15 mouse cellular contexts compared by ENCODE assay signal in the genomic region with DNA sequence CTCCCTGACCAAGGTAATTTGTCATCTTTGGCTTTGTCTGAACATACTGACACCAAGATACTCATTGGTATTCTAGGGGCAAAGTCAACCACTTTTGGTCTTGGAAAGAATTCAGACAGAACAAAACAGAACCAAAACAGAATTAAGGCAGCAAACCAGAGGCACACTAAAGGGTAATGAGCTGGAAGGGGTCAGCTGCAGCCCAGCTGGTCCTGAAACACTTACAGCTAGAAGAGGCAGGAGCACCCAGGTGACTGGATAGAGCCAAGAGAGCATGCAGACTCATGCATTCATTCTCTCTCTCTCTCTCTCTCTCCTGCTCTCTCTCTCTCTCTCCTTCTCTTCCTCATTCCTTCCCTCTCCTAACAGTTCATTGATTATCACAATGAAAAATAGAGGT. TPM values are rescaled to one million over a fixed set of nuclear protein-coding genes. Genes with fewer than 3 reads are reported as not detected.
DNase-seq lines count a peak whose midpoint lies in the region; ATAC-seq and TF ChIP-seq lines count a peak whose summit lies in the region.
"Had no signal": no experiment of that assay in that cellular context is flagged by ENCODE, and none has a peak within 500 bp of the region (broad histone marks: within the 10 kb centered on the region; RNA-seq: fewer than 3 reads in every experiment).

No protein-coding gene starts in this region.

- H3K9ac ChIP-seq in hindbrain, embryonic 12.5 days: no peak overlapping the region
- H3K9ac ChIP-seq in neural tube, embryonic 14.5 days (replicated peaks; ENCODE audit: low read depth, low read length): no peak overlapping the region
- H3K9ac ChIP-seq: forebrain, embryonic 12.5 days; lung, embryonic 15.5 days had no signal

- H3K27me3 ChIP-seq in cerebellum, adult 2 months (ENCODE audit: control insufficient read depth, insufficient read depth, low read length): no peaks in the 10 kb centered on the region
- H3K27me3 ChIP-seq in hindbrain, embryonic 12.5 days: no peaks in the 10 kb centered on the region
- H3K27me3 ChIP-seq in neural tube, embryonic 14.5 days (ENCODE audit: control insufficient read depth, insufficient read depth, low read length): no peaks in the 10 kb centered on the region
- H3K27me3 ChIP-seq: forebrain, embryonic 12.5 days; lung, embryonic 15.5 days had no signal

- no peak for TF ChIP-seq CTCF in cerebellum, adult 2 months (IDR thresholded peaks at IDR 0.05; ENCODE audit: borderline replicate concordance, insufficient read depth, low read depth, low read length)

- H3K4me1 ChIP-seq in cerebellum, adult 2 months (ENCODE audit: control insufficient read depth, insufficient read depth, low read length): peaks cover 42% of the 10 kb centered on the region; the same call in 1 of the 2 replicates
- H3K4me1 ChIP-seq in hindbrain, embryonic 12.5 days: no peaks in the 10 kb centered on the region
- H3K4me1 ChIP-seq in neural tube, embryonic 14.5 days (ENCODE audit: control insufficient read depth, insufficient read depth, low read length): no peaks in the 10 kb centered on the region; the same call in 1 of the 2 replicates

- ATAC-seq in hindbrain, embryonic 12.5 days (ENCODE audit: low FRiP score): peak; percentile 56; the same call in 1 of the 2 replicates
- peak; percentile 63; the same call in 1 of the 2 replicates for ATAC-seq in neural tube, embryonic 14.5 days (ENCODE audit: low read depth)
- ATAC-seq: inflammation-experienced regulatory T-cells, adult 6 months had no signal

- no peak overlapping the region for H3K4me3 ChIP-seq in cerebellum, adult 2 months (replicated peaks; ENCODE audit: insufficient read depth, low read depth, low read length)
- no peak overlapping the region for H3K4me3 ChIP-seq in hindbrain, embryonic 12.5 days
- no peak overlapping the region for H3K4me3 ChIP-seq in neural tube, embryonic 14.5 days (ENCODE audit: low read depth, low read length)
- H3K4me3 ChIP-seq: forebrain, embryonic 12.5 days; layer of hippocampus, adult 2 months; lung, embryonic 15.5 days had no signal

- no peak for TF ChIP-seq POLR2A in cerebellum, adult 2 months (IDR thresholded peaks at IDR 0.05; ENCODE audit: borderline replicate concordance, insufficient read depth, low read length)

- no peaks in the 10 kb centered on the region for H3K36me3 ChIP-seq in hindbrain, embryonic 12.5 days
- no peaks in the 10 kb centered on the region for H3K36me3 ChIP-seq in neural tube, embryonic 14.5 days (ENCODE audit: control insufficient read depth, insufficient read depth, low read length)
- H3K36me3 ChIP-seq: forebrain, embryonic 12.5 days; lung, embryonic 15.5 days had no signal

- no peak overlapping the region for H3K4me2 ChIP-seq in hindbrain, embryonic 12.5 days (replicated peaks)
- no peak overlapping the region for H3K4me2 ChIP-seq in neural tube, embryonic 14.5 days (ENCODE audit: low read depth, low read length)
- H3K4me2 ChIP-seq: forebrain, embryonic 12.5 days; lung, embryonic 15.5 days had no signal

- no peaks in the 10 kb centered on the region for H3K9me3 ChIP-seq in hindbrain, embryonic 12.5 days (replicated peaks)
- H3K9me3 ChIP-seq in neural tube, embryonic 14.5 days (ENCODE audit: control insufficient read depth, low read length): no peaks in the 10 kb centered on the region
- H3K9me3 ChIP-seq: forebrain, embryonic 12.5 days; lung, embryonic 15.5 days had no signal

- H3K27ac ChIP-seq in cerebellum, adult 2 months (ENCODE audit: insufficient read depth, low read length): peak overlapping the region; percentile 75; the same call in 1 of the 2 replicates
- peak overlapping the region; percentile 44; the same call in 1 of the 2 replicates for H3K27ac ChIP-seq in hindbrain, embryonic 12.5 days
- no peak overlapping the region for H3K27ac ChIP-seq in neural tube, embryonic 14.5 days (ENCODE audit: low read depth, low read length)
- H3K27ac ChIP-seq: forebrain, embryonic 12.5 days; kidney, postnatal 0 days; layer of hippocampus, adult 2 months; lung, embryonic 15.5 days had no signal

- DNase-seq in cerebellum, adult 2 months: no peak
- no peak for DNase-seq in cerebellum, adult 9-10 months
- peak; percentile 21 for DNase-seq in kidney, adult 9 months
- DNase-seq in kidney, adult 8-10 months: no peak
- DNase-seq in B cell, adult 2 months: no peak
- no peak for DNase-seq in T-cell, adult 2 months (ENCODE audit: low spot score)
- DNase-seq: right cerebral cortex, postnatal 4 days; thymus, adult 2 months had no signal

RNA-seq across cellular contexts. Expression of a gene that starts 15.1 kb away (rescaled TPM):
- polyA plus RNA-seq in cerebellum, adult 2 months (2012; rRNA removed): 782 and 861 TPM in 2 replicates
- 55.6 and 58.7 TPM in 2 replicates for polyA plus RNA-seq in hindbrain, embryonic 12.5 days (2016; fragmentation: Nextera tagmentation; extraction: Ambion mirVana)
- 146 and 158 TPM in 2 replicates for polyA plus RNA-seq in neural tube, embryonic 14.5 days (2014; fragmentation: Nextera tagmentation; extraction: Ambion mirVana)

RNA-seq across cellular contexts. Expression of a gene that starts 30.2 kb away (rescaled TPM):
- polyA plus RNA-seq in cerebellum, adult 2 months (2012; rRNA removed): 4.6 and 4.8 TPM in 2 replicates
- 35.1 and 36.5 TPM in 2 replicates for polyA plus RNA-seq in hindbrain, embryonic 12.5 days (2016; fragmentation: Nextera tagmentation; extraction: Ambion mirVana)
- polyA plus RNA-seq in neural tube, embryonic 14.5 days (2014; fragmentation: Nextera tagmentation; extraction: Ambion mirVana): 6.8 and 8.5 TPM in 2 replicates
